Mouse (Mus musculus) forebrain, embryonic 14.5 days (tissue): ENCODE measurements around the gene Alpk3. TPM values are rescaled to one million over a fixed set of nuclear protein-coding genes. Genes with fewer than 3 reads are reported as not detected.

Source experiments
- ATAC-seq: fragments of 200-750 bp; cut with Nextera tagmentation; 2 replicates; pipeline ENCODE4 v1.8.0; 2017; ENCODE audit warnings: mild to moderate bottlenecking, moderate library complexity
- DNase-seq: peaks from one replicate; pipeline ENCODE4 v3.0.0-alpha.2; 2015; ENCODE audit warnings: low spot score
- H3K27ac ChIP-seq: fragments of 300-500 bp; sonication (generic); 2 replicates; pipeline ENCODE4 v1.5.1; 2014; ENCODE audit warnings: low read depth, mild to moderate bottlenecking, control low read depth, low read length, moderate library complexity
- H3K27me3 ChIP-seq: fragments of 300-500 bp; sonication (generic); replicated peaks from 2 replicates; pipeline ENCODE4 v1.6.1; 2014; ENCODE audit warnings: low read length, control low read depth, mixed read lengths; ENCODE audit not compliant: control insufficient read depth, insufficient read depth
- H3K36me3 ChIP-seq: fragments of 300-500 bp; sonication (generic); 2 replicates; pipeline ENCODE4 v1.6.1; 2014; ENCODE audit warnings: low read length, control low read depth; ENCODE audit not compliant: control insufficient read depth, insufficient read depth
- H3K4me1 ChIP-seq: fragments of 300-500 bp; sonication (generic); 2 replicates; pipeline ENCODE4 v1.6.1; 2014; ENCODE audit warnings: antibody characterized with exemption, low read length, control low read depth; ENCODE audit not compliant: control insufficient read depth, insufficient read depth
- H3K4me2 ChIP-seq: fragments of 300-500 bp; sonication (generic); 2 replicates; pipeline ENCODE4 v1.6.1; 2014; ENCODE audit warnings: mild to moderate bottlenecking, control low read depth, low read length
- H3K4me3 ChIP-seq: fragments of 300-500 bp; sonication (generic); 2 replicates; pipeline ENCODE4 v1.5.1; 2014; ENCODE audit warnings: low read depth, low read length, control low read depth
- H3K9ac ChIP-seq: fragments of 300-500 bp; sonication (generic); 2 replicates; pipeline ENCODE4 v1.6.1; 2014; ENCODE audit warnings: mild to moderate bottlenecking, low read length, control low read depth, moderate library complexity
- H3K9me3 ChIP-seq: fragments of 300-500 bp; sonication (generic); replicated peaks from 2 replicates; pipeline ENCODE4 v1.6.1; 2016; ENCODE audit warnings: low read length, control low read depth, mixed read lengths; ENCODE audit not compliant: control insufficient read depth
- WGBS: fragments of 180-500 bp; shearing (Covaris S2); extraction: QIAGEN DNeasy Blood & Tissue Kit; methylation state at CpG from one replicate; pipeline ENCODE4 v1.1.7; 2014; 5-methylcytosine and 5-hydroxymethylcytosine counted together
- polyA plus RNA-seq: library from polyadenylated mRNA; unstranded; fragments of >200 nt; fragmentation: Nextera tagmentation; extraction: Ambion mirVana; gene quantifications from 2 replicates; pipeline ENCODE4 v1.2.1, GENCODE M21; 2014

Gene Alpk3
- polyA plus RNA-seq, 1 experiment from 2014 or later, result 0.06 TPM

DNA sequence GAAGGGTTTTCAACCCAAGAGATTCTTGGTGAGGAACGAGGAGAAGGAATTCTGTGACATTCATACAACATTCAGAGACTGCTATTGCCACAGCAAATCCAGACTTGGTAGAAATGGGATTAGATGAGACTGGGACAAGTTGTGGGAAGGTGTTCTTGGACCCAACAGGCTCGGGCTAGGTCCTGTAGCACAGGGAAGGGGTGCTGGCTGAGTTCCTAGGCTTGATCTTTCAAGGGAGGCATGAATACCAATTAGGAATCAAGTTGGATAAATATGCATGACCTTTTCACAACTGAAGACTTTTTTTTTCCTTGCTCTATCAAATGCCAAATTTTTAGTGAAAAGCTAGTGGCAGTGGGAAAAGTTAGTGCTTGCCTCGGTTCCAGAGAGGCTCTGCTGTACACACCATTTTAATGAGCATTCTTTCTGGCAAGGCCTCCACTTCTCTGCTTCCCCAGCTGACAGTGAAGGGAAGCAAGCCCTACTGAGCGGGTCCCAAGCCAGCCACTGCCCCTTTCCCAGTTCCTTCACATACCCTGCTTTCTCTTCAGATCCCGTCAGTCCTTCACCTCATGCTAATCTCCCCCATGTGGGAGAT lies 14.3 kb upstream of the Alpk3 start:
- Histone ChIP-seq H3K27me3 (no peaks in the 10 kb centered on the region), H3K36me3 (peaks cover 54% of the 10 kb centered on the region), H3K4me2 (no peak overlapping the region), H3K27ac (no peak overlapping the region), H3K9ac (no peak overlapping the region), H3K4me3 (no peak overlapping the region), H3K9me3 (no peaks in the 10 kb centered on the region), H3K4me1 (no peaks in the 10 kb centered on the region)
- WGBS, result 67% methylated on average over 5 of the region's 5 CpGs
- ATAC-seq (no peak), DNase-seq (peak; percentile 13)

DNA sequence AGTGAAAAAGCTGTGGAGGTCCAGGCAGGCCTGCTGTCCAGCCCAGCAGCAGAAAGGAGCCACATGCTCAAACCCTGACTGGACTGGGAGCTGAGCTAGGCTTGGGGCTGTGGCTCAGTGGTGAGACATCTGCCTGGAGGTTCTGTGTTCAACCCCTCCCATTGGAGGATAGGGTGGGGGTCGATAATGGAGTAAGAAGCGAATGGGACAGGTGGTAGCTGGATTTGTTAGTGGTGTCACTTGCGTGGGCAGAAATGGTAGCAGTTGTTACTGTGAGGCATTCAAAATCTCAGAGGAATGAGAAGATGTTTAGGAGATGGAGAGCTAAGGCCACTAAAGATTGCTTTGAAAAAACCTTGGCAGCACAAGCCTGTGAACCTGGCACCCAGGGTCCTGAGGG lies 9.6 kb upstream of the Alpk3 start:
- DNase-seq (no peak), ATAC-seq (no peak)
- no peaks in the 10 kb centered on the region for H3K27me3 ChIP-seq
- WGBS, result 85% methylated on average over 3 of the region's 3 CpGs
- H3K36me3 ChIP-seq, result peaks cover 8% of the 10 kb centered on the region; the same call in 1 of the 2 replicates
- no peaks in the 10 kb centered on the region for H3K9me3 ChIP-seq
- no peak overlapping the region for H3K9ac ChIP-seq
- no peak overlapping the region for H3K27ac ChIP-seq
- H3K4me1 ChIP-seq, result no peaks in the 10 kb centered on the region
- H3K4me2 ChIP-seq, result no peak overlapping the region
- no peak overlapping the region for H3K4me3 ChIP-seq

DNA sequence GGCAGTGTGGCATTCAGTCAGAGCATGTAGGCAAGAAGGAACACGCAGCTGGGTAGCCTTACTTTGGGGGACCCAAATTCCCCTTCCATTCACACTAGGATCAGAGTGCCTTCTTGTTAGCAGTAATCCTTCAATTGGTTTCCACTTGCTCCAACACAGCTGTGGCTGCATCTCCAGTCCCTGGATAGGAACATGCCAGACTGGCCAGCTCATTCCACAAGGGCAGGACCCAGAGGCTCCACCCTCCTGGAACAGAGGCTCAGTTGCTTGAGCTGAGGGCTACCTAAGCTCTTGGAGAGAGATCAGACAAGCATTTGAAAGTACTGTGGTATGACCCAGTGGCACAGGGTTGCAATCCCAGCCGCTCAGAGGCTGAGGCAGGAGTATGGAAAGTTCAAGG lies 8.9 kb upstream of the Alpk3 start:
- Histone ChIP-seq H3K27ac (no peak overlapping the region), H3K4me1 (no peaks in the 10 kb centered on the region), H3K27me3 (no peaks in the 10 kb centered on the region), H3K36me3 (0 out of 2 replicates have a peak, but pooled peaks cover 3% of the 10 kb centered on the region), H3K4me3 (no peak overlapping the region), H3K9ac (no peak overlapping the region), H3K9me3 (no peaks in the 10 kb centered on the region), H3K4me2 (no peak overlapping the region)
- DNase-seq (no peak), ATAC-seq (no peak)
- 81% methylated on average over 2 of the region's 2 CpGs for WGBS

DNA sequence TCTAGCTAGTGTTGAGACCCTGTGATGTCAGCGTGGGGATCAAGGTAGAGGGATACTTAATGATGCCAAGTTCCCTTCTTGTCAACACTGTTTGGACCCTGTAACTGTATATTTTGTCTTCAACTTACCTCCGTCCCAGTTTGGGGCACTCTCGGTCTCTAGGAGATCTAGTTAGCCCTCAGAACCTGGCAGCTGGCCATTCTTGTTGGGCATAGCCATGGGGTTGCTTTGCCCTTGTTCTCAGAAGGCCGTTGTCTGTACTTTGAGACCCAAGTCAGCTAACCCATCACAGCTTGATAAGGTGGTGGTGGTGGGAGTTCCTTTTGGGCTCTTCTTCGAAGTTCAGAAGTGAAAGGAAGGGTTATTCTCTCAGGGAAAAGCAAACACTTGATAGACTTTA lies 7.4 kb upstream of the Alpk3 start:
- H3K27me3 ChIP-seq, result no peaks in the 10 kb centered on the region
- WGBS, result 87% methylated on average over 5 of the region's 5 CpGs
- no peak for ATAC-seq

DNA sequence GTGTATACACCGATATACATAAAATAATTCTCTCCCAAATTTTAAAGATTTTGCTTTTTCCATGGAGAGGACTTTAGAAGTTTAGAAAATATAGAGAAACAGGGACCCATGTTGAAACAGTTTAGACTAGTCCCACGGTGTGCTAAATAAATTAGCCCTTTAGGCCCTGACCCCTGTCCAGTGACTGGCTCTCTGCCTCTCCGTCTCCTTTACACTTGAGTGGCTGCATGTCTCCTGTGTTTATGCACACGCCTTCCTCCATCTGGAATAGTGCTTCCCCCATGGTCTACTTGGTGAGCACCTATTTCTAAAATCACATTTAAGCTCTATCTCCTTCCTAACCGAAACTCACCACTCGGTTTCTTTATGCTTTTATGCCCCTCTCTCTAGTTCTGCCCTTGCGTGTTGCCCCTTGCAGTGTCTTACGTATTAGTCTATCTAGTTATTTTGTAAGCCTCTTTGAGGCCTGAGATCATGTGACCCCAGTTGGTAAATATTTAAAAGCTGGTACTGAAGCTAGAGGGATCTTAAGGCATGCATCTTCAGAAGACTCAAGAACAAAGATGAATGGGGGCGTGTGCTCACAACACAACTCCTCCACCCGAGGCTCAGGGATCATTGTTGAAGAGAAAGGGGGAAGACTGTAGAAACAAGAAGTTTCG lies 1.6 kb upstream of the Alpk3 start:
- no peak overlapping the region for H3K4me2 ChIP-seq
- ATAC-seq, result no peak
- H3K4me1 ChIP-seq, result no peaks in the 10 kb centered on the region
- 85% methylated on average over 11 of the region's 11 CpGs for WGBS
- no peaks in the 10 kb centered on the region for H3K27me3 ChIP-seq
- H3K36me3 ChIP-seq, result no peaks in the 10 kb centered on the region
- no peak overlapping the region for H3K27ac ChIP-seq
- H3K4me3 ChIP-seq, result no peak overlapping the region
- no peak for DNase-seq
- H3K9me3 ChIP-seq, result no peaks in the 10 kb centered on the region
- no peak overlapping the region for H3K9ac ChIP-seq

More for the DNA sequence above, 7.4 kb upstream of the Alpk3 start:
- Histone ChIP-seq H3K36me3 (no peaks in the 10 kb centered on the region), H3K4me2 (no peak overlapping the region), H3K4me1 (no peaks in the 10 kb centered on the region), H3K4me3 (no peak overlapping the region), H3K9me3 (no peaks in the 10 kb centered on the region), H3K27ac (no peak overlapping the region), H3K9ac (no peak overlapping the region)
- no peak for DNase-seq

DNA sequence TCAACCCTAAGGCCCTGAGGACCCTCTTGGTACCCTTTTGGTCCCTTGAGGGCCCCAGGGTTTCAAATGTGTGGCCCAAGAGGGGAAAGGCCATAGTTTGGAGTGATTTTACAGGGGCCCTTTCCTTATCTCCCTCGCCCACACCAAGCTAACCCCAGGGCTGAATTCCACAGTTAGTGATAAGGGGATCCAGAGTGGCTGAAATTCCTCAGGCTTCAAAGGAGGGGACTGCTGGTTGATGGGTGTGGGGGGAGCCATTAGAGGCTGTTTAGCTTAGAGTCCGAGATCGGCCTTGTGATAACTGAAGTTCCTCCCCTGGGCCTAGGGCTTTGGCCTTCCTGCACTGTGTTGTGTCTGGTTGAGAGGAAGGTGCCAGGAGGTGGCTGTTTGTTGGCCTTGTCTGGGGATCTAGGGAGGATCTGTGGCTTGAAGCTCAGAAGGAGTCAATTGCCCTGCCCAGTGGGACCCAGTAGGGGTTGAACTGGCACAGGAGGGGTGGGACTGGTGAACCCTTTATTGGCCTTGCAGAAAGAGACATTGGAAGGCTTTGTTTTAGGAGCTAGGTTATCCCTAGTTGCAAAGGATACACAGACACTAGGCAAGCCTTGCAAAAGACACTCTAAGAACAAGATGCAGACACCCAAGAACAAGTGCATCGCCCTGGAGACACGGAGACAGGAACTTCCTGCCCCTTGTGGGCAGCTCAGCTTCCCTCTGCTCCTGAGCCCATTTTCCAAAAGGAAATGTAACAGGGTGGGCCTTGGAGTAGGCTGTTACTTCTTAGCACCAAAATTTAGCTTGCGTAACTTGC lies 706 bp downstream of the Alpk3 start:
- DNase-seq (no peak), ATAC-seq (no peak)
- no peaks in the 10 kb centered on the region for H3K27me3 ChIP-seq
- H3K4me3 ChIP-seq, result no peak overlapping the region
- no peak overlapping the region for H3K9ac ChIP-seq
- WGBS, result 93% methylated on average over 6 of the region's 6 CpGs
- no peaks in the 10 kb centered on the region for H3K36me3 ChIP-seq
- no peaks in the 10 kb centered on the region for H3K9me3 ChIP-seq
- H3K4me1 ChIP-seq, result no peaks in the 10 kb centered on the region
- no peak overlapping the region for H3K27ac ChIP-seq
- no peak overlapping the region for H3K4me2 ChIP-seq

DNA sequence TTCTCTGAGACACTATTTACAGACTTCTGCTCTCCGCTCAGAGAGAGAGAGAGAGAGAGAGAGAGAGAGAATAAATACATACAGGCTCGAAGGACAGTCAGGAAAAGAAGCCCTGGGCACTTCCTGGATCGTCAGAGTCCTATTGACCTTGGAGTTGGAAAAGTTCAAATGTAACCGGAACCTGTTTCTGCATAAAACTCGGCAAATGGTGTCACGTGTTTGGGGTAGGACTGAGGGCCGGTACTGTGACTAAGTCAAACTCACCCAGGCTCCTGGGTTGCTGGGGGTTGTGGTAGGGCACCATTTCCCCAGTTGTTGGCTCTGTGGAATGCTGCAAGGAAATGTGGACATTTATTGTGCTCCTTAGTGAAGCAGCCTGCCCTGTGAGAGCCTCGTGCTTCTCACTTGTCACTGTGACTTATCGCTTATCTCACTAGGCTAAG lies 1.3 kb downstream of the Alpk3 start:
- Histone ChIP-seq H3K27ac (no peak overlapping the region), H3K4me3 (no peak overlapping the region), H3K27me3 (no peaks in the 10 kb centered on the region), H3K4me2 (no peak overlapping the region), H3K9me3 (no peaks in the 10 kb centered on the region), H3K9ac (no peak overlapping the region), H3K4me1 (no peaks in the 10 kb centered on the region), H3K36me3 (no peaks in the 10 kb centered on the region)
- ATAC-seq (no peak), DNase-seq (no peak)
- 79% methylated on average over 9 of the region's 9 CpGs for WGBS

DNA sequence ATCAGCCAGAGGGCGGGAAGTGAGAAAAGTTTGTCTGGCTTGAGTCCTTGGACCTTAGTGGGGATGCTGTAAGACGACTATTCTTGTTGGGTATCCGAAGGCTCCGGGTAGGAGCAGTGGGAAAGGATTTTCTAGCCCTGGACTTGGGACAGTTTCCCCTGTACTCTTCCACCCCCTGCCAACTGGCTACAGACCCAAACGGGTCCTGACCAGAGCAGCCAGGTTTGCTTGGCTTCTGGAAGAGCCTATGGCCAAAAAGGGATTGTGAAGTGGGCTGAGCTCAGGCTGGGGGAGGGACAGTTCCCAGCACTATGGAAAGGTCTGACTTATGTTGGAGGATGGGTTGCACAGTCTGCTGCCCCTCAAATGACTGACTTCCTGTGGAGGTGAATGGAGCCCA lies 2.0 kb downstream of the Alpk3 start:
- WGBS, result 77% methylated on average over 5 of the region's 5 CpGs
- H3K9ac ChIP-seq, result no peak overlapping the region
- DNase-seq (no peak), ATAC-seq (no peak)
- no peaks in the 10 kb centered on the region for H3K27me3 ChIP-seq
- H3K36me3 ChIP-seq, result no peaks in the 10 kb centered on the region
- H3K9me3 ChIP-seq, result no peaks in the 10 kb centered on the region
- H3K4me1 ChIP-seq, result no peaks in the 10 kb centered on the region
- H3K27ac ChIP-seq, result no peak overlapping the region
- no peak overlapping the region for H3K4me3 ChIP-seq
- H3K4me2 ChIP-seq, result no peak overlapping the region

DNA sequence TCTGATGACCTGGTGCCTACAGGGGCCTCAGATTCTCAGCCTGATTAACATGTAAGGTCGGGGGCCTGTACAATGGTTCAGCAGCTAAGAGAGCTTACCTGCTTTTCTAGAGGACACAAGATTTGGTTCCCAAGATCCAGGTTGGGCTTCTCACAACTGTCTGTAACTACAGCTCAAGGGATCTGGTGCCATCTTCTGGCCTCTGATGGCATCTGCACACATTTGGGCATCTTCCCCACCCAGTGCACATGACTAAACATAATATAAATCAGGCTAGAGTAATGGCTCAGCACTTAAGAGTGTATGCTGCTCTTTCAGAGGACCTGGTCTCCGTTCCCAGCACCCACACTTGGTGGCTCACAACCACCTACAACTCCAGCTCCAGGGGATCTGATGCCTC lies 3.5 kb downstream of the Alpk3 start:
- WGBS, result 69% methylated on average over 2 of the region's 2 CpGs
- no peak overlapping the region for H3K4me2 ChIP-seq
- H3K4me1 ChIP-seq, result no peaks in the 10 kb centered on the region
- no peak overlapping the region for H3K9ac ChIP-seq
- no peaks in the 10 kb centered on the region for H3K36me3 ChIP-seq
- H3K4me3 ChIP-seq, result no peak overlapping the region
- ATAC-seq (no peak), DNase-seq (no peak)
- no peaks in the 10 kb centered on the region for H3K9me3 ChIP-seq
- no peaks in the 10 kb centered on the region for H3K27me3 ChIP-seq
- no peak overlapping the region for H3K27ac ChIP-seq
